Mouse (Mus musculus) mouse embryonic stem cell (cell line): Measurements from ENCODE around the gene Lrch3.

Experiments
- in situ Hi-C, 2 experiments: fragments of 300-500 bp; cut with MboI; formaldehyde crosslinking; loops; 1 replicate in 1 of 2; 3 replicates in 1 of 2; pipeline ENCODE4 v1.14.3; 2019 to 2020; ENCODE audit warnings: low sequenced_read_pairs in 2 of 2, low pct_unique_long_range_greater_than_20kb in 1 of 2, mixed read lengths in 1 of 2; ENCODE audit not compliant: unreplicated experiment in 1 of 2

The Lrch3 gene

DNA sequence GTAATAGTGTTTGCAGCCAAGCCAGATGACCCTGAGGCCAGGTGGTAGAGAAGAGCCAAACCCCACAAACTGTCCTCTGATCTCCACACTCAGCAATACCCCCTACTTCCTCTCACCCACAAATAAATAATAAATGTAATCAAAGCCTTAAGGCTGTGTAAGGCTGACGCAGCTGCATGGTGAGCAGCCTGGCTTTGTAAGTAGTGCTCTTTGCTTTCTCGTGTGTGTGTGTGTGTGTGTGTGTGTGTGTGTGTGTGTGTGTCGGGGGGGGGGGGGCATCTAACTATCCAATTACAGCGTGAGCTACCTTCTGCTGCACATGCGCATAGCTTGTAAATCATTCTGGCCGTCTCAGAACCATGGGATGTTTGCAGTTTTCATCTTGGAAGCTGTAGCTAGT, 40.4 kb downstream of the Lrch3 start:
- in situ Hi-C loops = no loop called here

DNA sequence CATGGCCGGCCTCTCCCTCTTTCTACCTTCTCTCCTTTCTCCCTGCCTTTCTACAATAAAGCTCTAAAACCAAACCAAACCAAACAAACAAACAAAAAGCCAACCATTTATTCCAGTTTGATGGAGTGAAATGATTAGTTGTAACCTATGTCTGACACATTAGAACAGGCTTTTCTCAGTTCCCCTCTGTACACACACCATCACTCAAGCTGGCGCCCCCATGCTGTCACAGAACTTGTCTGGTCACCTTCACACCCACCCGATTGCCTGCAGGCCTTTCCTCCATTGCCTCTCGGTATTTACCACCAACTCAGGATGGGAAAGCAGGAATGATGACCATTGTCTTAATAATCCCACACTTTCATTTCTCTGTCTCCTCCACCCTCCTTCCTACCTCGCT, 43.0 kb downstream of the Lrch3 start:
- in situ Hi-C loops = no loop called here

DNA sequence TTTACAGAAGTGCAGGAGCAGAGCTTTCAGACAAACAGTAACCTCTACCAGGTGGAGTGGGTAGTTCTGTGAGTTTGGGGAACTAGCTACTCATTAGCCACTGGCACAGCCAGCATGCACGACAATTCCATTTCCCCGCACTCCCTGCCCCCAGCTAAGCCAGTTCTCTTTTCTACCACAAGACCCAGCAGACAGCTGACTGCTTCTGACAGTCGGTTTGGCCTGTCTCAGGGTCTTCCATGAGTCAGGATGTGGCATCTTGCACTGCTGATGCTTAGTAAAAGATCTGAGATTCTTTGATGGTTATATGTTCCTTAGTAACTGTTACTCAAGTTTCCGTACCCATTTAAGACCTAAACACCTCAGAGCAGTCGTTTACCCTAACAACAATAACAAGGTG, 58.6 kb downstream of the Lrch3 start:
- in situ Hi-C loops = no loop called here

DNA sequence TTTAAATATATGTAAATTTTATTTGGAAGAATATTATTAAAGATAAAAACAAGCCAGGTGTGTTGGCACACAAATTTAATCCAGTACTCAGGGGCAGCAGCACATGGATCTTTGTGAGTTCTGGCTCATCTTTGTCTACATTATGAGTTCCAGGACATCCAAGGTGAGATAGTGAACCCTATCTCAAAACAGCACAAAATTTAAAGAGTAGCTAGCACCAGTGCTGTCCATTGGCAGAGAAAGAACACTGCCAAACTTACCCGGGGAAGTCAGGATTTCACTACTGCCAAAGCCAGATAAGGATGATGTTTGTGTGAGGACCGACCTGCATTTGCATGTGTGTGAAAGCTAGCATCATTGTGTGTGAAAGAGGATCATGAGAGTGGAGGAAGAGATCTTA, 59.1 kb downstream of the Lrch3 start:
- in situ Hi-C loops = no loop called here

DNA sequence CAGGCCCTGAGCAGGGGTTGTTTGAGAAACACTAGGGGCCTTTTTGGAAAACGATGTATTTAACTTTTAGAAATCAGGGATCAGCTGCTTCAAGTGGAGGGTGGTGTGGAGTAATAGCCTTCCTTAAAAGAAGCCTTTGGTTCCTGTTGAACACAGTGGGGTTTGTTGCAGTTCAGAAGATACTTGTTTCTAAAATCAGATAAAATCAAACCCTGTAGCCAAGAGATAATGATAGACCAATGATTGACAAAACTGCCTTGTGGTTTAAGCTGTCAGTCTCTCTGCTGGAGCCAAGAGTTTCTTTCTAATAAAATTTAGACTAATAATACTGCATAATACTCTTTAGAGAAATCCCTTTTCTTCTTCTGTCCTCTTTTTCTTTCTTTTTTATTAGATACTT, 66.3 kb downstream of the Lrch3 start:
- in situ Hi-C loops = no loop called here

DNA sequence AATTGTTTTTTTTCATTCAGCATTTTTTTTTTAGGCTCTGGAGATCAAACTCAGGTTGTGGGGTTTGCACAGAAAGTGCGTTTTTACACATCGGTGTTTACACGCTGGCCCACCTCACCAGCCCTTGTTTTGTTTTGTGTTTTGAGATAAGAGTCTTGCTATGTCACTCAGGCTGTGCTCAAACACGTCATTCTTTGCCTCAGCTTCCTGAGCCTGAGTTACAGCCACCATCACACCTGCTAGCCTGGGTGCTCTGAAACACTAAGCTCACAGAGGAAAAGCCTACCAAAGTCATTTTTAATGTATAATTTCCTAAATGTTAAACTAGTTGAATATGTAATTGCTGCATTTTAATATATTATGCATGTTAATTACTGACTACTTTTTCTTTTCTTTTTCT, 67.5 kb downstream of the Lrch3 start:
- in situ Hi-C loops = no loop called here

DNA sequence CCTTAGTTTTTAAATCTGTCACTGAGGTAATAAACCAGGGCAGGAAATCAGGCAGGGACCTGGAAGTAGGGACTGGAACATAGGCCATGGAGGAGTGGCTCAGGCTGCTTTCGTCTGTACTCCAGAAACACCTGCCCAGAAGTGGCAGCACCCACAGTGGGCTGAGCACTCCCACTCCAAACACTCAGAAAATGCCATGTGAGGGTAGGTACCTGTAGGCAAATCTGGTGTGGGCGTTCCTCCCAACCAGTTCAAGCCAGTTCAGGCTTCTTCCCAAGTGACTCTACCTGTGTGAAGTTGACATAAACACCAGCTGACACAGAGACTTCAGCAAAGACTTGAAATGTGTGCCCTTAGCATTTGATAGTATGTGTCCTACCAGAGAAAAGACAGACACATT, 70.7 kb downstream of the Lrch3 start:
- in situ Hi-C loops = no loop called here

DNA sequence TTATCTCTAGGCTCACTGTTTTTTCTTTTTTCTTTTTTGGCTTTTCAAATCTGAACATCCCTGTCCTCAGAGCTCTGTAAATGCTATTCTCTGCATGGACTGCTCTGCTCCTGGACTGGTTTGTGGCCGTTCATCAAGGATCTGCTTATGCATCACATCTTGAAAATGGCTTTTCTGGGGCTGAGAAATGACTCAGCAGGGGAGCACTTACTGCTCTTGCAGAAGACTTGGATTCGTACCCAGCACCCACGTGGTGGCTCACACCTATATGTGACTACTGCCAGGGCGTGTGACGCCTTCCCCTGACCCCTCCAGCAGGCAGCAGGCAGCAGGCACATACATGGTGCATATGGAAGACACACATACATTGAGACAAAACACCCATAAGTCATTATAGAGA, 78.3 kb downstream of the Lrch3 start:
- in situ Hi-C loops = no loop called here

DNA sequence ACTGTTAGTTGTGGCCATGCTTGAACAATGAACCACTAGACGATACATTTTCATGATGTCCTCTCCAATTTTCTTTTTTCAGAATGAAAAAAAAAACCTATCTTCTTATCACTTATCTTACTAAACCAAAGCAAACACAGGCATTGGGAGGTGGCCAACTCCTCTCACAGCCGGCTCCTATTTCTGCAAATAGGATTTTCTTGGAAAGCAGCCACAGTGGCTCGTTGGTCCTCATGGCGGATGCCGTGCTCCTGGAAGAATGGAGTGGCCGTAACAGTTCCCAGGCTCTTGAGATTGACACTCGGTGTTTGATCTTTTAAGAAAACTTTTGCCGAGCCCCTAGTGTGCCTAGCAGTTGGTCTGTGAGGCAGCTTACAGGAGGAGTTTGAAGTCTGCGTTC, 91.3 kb downstream of the Lrch3 start:
- in situ Hi-C loops = no loop called here

DNA sequence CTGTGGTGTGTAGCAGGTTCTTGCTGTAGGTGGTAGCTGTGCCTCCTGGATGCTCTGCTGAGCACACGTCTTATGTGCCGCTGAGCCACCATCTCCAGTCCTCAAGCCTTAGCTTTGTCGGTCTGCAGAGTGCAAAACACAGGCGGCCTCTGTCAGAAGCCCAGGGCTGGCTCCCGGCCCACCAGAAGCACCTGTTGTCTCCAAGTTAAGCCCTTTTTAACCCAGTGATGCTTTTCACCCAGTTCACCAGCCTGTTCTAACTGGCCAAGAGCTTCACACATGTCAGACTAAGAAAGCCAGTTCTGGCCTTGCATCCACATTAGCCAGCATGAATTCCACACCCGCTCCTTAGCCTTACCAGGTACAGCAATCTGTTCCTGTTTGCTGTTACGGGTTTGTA, 93.0 kb downstream of the Lrch3 start:
- in situ Hi-C loops = no loop called here

DNA sequence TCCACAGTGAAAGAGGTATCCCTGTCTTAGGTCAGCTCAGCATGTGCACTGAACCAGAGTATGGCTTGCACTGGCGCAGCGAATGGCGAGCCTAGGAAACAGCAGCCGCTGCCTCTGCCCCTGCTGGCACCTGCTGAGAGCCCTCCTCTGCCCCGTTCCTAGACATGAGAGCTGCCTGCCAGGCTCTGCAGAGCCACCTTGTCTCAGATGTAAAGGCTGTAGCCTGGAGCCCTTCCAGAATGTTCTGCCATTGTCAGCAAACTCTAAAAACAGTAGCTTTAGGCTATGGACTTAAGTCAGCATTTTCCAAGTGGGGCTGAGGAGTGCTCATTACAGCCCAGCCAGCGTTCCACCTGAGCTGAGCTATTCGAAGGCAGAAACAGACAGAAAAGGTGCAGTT, 93.5 kb downstream of the Lrch3 start:
- in situ Hi-C loops = no loop called here

DNA sequence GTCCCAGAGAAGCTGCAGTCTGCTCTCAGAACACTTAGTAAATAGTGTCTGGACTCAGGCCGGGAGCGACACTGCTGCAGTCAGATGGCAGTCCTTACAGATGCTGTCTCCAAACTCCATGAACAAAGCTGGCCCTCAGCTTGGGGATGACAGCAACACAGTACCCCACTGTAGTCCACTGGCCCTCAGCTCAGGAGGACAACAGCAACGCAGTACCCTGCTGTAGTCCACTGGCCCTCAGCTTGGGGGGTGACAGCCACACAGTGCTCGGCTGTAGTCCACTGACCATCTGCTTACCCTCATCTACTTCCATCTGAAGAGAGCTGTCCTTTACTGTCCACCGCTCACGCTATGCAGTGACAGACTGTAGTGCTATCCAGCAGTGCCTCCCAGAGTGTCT, 96.3 kb downstream of the Lrch3 start:
- in situ Hi-C loops = no loop called here

DNA sequence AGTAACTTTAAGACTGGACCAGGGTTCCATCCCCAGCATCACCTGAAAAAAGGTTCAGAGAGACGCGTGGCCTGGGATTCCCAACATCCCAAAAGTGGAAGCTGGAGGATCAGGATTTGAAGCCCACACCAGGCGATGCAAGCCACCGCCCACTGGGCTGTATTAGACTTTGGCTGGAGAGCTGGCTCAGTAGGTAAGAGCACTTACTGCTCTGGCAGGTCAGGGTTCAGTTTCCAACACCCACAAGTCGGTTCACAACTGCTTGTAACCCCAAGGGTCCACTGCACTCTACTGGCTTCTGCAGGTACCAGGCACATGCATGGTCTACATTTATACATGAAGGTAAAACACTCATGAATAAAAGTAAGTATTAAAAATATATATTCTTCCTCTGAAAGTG, 99.9 kb downstream of the Lrch3 start:
- in situ Hi-C loops = no loop called here

DNA sequence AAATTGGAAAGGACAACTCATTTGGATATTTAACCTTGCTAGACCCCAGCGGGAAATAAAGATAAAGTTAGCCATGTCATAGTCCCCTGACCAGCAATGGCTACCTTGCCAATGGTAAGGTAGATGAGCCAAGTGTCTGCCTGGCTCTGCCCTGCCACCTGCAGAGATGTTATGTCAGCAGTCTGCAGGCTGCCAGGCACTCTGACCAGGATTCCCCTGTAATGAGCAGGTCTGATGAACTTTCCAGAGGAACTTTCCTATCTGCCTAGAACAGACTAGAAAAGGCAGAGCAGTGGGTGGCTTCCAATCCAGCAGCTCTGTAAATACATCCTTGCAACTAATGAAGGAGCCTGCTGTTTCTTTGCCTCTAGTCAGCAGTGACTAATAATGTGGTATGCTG, 101.0 kb downstream of the Lrch3 start:
- in situ Hi-C loops = no loop called here

DNA sequence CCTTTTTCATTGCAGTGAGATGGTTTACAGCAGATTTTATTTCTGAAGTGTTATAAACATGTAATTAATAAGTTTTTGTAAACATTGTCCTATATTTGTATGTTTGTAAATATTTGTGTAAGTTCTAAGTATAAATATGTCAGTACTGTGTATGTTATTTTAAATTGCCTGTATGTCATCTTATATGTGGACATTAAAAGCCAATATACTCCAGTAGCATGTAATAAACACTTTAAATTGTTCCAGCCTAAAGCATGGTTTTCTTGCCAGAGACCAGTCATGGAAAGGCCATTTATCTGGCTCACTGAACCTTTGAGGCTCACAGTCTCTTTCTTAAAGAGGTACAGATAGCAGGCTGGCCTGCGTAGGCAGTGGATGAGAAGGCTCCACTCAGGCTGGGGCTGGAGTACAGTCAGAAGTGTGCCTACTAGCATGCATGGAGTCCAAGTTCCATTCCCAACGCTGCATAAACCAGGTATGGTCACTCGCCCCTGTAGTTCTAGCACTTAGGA, 101.6 kb downstream of the Lrch3 start:
- in situ Hi-C loops = no loop called here

DNA sequence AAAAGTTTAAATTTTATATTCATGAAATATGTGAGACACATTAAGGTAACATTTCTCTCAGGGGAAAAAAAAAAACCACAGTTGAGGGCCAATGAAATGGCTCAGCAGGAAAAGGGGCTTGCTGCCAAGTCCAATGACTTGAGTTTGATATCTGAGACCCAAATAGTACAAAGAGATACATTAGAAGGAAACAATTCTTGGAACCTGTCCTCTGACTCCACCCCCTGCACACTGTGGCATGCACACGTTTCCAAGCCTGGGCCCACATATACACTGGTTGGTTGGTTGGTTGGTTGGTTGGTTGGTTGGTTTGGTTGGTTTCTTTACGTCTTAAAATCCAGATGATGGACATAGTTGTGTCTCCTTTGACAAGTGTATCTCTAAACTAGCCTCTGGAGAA, 102.1 kb downstream of the Lrch3 start:
- in situ Hi-C loops = no loop called here

DNA sequence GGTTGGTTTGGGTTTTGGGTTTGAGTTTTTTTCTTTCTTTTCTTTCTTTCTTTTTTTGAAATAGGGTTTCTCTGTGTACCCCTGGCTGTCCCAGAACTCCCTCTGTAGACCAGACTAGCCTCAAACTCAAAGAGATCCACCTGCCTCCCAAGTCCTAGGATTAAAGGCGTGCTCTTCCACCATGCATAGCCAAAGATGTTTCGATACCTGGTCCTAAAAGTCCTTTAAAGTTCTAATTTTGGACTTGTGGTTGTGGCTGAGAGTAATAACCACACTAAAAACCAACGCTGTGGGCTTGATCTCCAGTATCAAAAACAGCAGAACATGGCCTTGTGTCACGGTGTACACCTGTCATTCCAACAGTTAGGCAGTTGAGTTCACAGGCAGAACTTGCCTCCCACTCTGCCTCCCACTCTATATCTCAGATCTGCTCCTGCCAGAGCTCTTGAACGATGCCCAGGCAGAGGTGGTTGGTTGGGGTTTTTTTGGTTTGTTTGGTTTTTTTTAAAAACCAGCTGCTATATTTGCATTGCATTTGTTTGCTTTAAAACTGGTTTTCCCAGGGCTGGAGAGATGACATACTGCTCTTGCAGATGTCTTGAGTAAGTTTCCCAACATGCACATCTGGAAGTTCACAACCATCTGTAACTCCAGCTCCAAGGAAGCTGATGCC, 103.9 kb downstream of the Lrch3 start:
- in situ Hi-C loops = no loop called here

DNA sequence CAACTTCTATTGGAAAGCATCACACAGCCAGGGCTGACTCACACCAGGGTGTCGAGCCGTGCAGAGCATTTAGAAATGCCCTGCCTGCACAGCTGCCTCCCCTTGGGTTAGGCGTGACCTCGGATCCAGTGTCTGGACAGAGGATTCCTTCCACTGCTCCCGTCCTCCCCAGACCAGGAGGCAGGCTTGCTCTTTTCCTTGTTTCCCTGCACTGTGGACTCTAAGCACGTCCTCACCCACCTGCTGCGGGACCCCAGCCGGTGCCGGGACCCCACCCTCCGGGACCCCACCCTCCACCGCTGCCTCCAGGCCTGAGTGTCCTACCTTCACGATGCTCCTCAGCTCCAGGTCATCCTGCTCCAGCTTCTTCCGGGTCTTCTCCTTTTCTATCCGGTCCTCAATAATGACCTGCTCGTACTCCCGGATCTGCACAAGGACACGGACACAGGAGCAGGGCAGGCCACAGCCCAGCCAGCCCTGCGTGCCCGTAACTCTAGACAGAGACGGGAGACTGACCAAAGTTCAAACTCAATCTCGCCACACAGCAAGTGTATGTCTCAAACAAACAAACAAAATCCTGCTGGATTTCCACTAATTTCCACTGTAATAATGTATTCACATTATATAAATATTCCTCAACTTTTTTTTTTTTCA, 105.3 kb downstream of the Lrch3 start:
- in situ Hi-C loops = no loop called here

DNA sequence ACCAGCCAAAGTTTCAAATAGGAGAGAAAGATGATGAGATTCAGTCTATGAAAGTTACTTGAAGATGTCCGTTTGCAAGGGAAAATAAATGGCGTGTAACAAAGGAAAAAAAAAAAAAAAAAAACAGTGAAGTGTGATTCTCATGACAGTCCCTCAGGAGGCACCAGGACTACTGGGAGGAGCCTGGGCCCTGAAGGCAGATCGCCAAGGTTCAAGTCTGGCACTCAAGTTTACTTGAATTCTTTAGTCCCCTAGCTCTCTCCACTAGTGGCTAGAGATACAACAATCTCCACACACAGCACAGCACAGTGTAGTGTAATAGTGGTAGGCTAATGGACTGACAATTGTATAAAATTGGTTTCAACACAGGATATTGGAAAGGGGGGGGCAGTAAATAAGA, 107.5 kb downstream of the Lrch3 start:
- in situ Hi-C loops = loop anchor here in 1 of 2 experiments (10.0 kb wide), 1 partner anchor 207 kb away; the partner anchor contains the start of gene Smbd1

DNA sequence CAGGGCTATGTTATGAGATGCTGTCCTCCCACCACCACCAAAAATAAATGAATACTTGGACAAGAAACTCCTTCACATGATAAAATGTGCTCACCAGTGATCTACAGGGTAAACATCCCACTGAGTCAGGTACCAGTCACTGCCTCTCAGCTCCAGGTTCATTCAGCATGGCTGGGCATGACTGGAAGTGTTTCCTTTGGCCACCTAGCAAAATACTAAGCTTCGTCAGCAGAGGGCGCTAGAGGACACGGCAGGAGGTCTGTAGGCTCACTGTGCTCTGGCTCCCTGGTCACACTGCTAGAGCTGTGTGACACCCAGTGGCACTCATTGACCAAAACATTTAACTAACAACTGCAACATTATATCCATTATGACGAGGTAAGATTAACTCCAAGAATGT, 109.8 kb downstream of the Lrch3 start:
- in situ Hi-C loops = loop anchor here in 1 of 2 experiments (10.0 kb wide), 1 partner anchor 209 kb away; the partner anchor contains the start of gene Smbd1
